Mouse (Mus musculus): ENCODE results near the gene Olfr631. TPM values are rescaled to one million over a fixed set of nuclear protein-coding genes. Genes with fewer than 3 reads are reported as not detected.
"Not testable (repeated sequence)": the region's sequence is repeated elsewhere in the genome, so short reads cannot be mapped to it uniquely, and the experiment has no call there.

Olfr631 gene
- total RNA-seq (2022), result not detected

- no peak for DNase-seq (ENCODE audit: low spot score in 2 of 2)
These were observed at the start of gene Olfr631 for GRCm38 (mm10) chr7:103928525-103928924. Gene Olfr631, plus strand, starts transcription at chr7:103928825.

- no peak for DNase-seq (ENCODE audit: low spot score in 2 of 2)
These were observed 42.5 kb upstream of the Olfr631 start, which contains the start of gene Olfr66 for GRCm38 (mm10) chr7:103886152-103886551. Gene Olfr66, minus strand, starts transcription at chr7:103886252.

GRCm38 (mm10) chr7:103894385-103894784 lies 34.2 kb upstream of the Olfr631 start, which contains the start of gene Olfr64:
Gene Olfr64, minus strand, starts transcription at chr7:103894485.
- no peak for DNase-seq (ENCODE audit: low spot score in 2 of 2)

- DNase-seq (ENCODE audit: low spot score in 2 of 2), result no peak
These were observed 25.4 kb upstream of the Olfr631 start, which contains the start of gene Olfr65 for GRCm38 (mm10) chr7:103903187-103903586. Gene Olfr65, plus strand, starts transcription at chr7:103903487.

- no peak for DNase-seq (ENCODE audit: low spot score in 2 of 2)
These were observed 18.6 kb upstream of the Olfr631 start for GRCm38 (mm10) chr7:103910047-103910446.

- DNase-seq (ENCODE audit: low spot score in 2 of 2), result no peak
These were observed 15.6 kb upstream of the Olfr631 start for GRCm38 (mm10) chr7:103912969-103913511.

- DNase-seq (ENCODE audit: low spot score in 2 of 2), result no peak
These were observed 13.3 kb upstream of the Olfr631 start for GRCm38 (mm10) chr7:103915338-103915737.

GRCm38 (mm10) chr7:103934264-103934663 lies 5.6 kb downstream of the Olfr631 start, which contains the start of gene Olfr632:
Gene Olfr632, plus strand, starts transcription at chr7:103934347.
- DNase-seq (ENCODE audit: low spot score in 2 of 2), result no peak

- DNase-seq (ENCODE audit: low spot score in 2 of 2), result no peak
These were observed 14.1 kb downstream of the Olfr631 start for GRCm38 (mm10) chr7:103942730-103943129.

GRCm38 (mm10) chr7:103944137-103944536 lies 15.5 kb downstream of the Olfr631 start, which contains the start of gene Olfr633:
Gene Olfr633, plus strand, starts transcription at chr7:103944437.
- DNase-seq (ENCODE audit: low spot score in 2 of 2), result no peak

GRCm38 (mm10) chr7:103966873-103967272 lies 38.2 kb downstream of the Olfr631 start:
- DNase-seq (ENCODE audit: low spot score in 2 of 2), result not testable (repeated sequence)

- DNase-seq (ENCODE audit: low spot score in 2 of 2), result no peak
These were observed 42.2 kb downstream of the Olfr631 start, which contains the start of gene Olfr635 for GRCm38 (mm10) chr7:103970852-103971251. Gene Olfr635, plus strand, starts transcription at chr7:103971152.

GRCm38 (mm10) chr7:103971782-103972181 lies 43.2 kb downstream of the Olfr631 start:
- DNase-seq (ENCODE audit: low spot score in 2 of 2), result no peak

Other genes starting within 250 kb of the Olfr631 start
- not detected for gene Olfr625-ps1, start 246.1 kb upstream of the Olfr631 start, total RNA-seq (2022)
- not detected for gene Olfr243, start 214.2 kb upstream of the Olfr631 start, total RNA-seq (2022)
- not detected for gene Olfr628, start 198.5 kb upstream of the Olfr631 start, total RNA-seq (2022)
- gene Olfr629, start 183.9 kb upstream of the Olfr631 start, total RNA-seq (2022), result not detected
- not detected for gene Olfr630, start 171.5 kb upstream of the Olfr631 start, total RNA-seq (2022)
- gene Olfr69, start 157.2 kb upstream of the Olfr631 start, total RNA-seq (2022), result not detected
- not detected for gene Olfr68, start 149.1 kb upstream of the Olfr631 start, total RNA-seq (2022)
- gene Olfr67, start 137.0 kb upstream of the Olfr631 start, total RNA-seq (2022), result not detected
- 10 to 100 TPM; 11.6 to 30.4 (median 18.8) TPM for gene Hbb-bt, start 114.8 kb upstream of the Olfr631 start, total RNA-seq (2022)
- gene Hbb-bs, start 100.7 kb upstream of the Olfr631 start, total RNA-seq (2022), result 100 to 1,000 TPM; 150 to 315 (median 224) TPM
- not detected for gene Hbb-bh2, start 88.3 kb upstream of the Olfr631 start, total RNA-seq (2022)
- gene Hbb-bh1, start 85.7 kb upstream of the Olfr631 start, total RNA-seq (2022), result not detected
- gene Hbb-y, start 75.6 kb upstream of the Olfr631 start, total RNA-seq (2022), result not detected
- not detected for gene Olfr66, start 42.6 kb upstream of the Olfr631 start, total RNA-seq (2022)
- gene Olfr64, start 34.3 kb upstream of the Olfr631 start, total RNA-seq (2022), result not detected
- not detected for gene Olfr65, start 25.3 kb upstream of the Olfr631 start, total RNA-seq (2022)
- not detected for gene Olfr632, start 5.5 kb downstream of the Olfr631 start, total RNA-seq (2022)
- gene Olfr633, start 15.6 kb downstream of the Olfr631 start, total RNA-seq (2022), result not detected
- not detected for gene Olfr635, start 42.3 kb downstream of the Olfr631 start, total RNA-seq (2022)
- gene Olfr638, start 69.9 kb downstream of the Olfr631 start, total RNA-seq (2022), result not detected
- gene Olfr639, start 88.5 kb downstream of the Olfr631 start, total RNA-seq (2022), result not detected
- not detected for gene Olfr640, start 96.7 kb downstream of the Olfr631 start, total RNA-seq (2022)
- not detected for gene Olfr641, start 106.6 kb downstream of the Olfr631 start, total RNA-seq (2022)
- gene Olfr642, start 123.8 kb downstream of the Olfr631 start, total RNA-seq (2022), result not detected
- gene 4930516K23Rik, start 132.6 kb downstream of the Olfr631 start, total RNA-seq (2022), result not detected
- gene Olfr644, start 143.0 kb downstream of the Olfr631 start, total RNA-seq (2022), result not detected
- gene Olfr645, start 156.6 kb downstream of the Olfr631 start, total RNA-seq (2022), result not detected
- gene Olfr646, start 176.0 kb downstream of the Olfr631 start, total RNA-seq (2022), result not detected
- gene Ubqln5, start 201.0 kb downstream of the Olfr631 start, total RNA-seq (2022), result not detected
- gene Olfr643, start 208.6 kb downstream of the Olfr631 start, total RNA-seq (2022), result not detected
- not detected for gene Ubqln3, start 214.5 kb downstream of the Olfr631 start, total RNA-seq (2022)
- not detected for gene Ubqlnl, start 221.7 kb downstream of the Olfr631 start, total RNA-seq (2022)
- not detected for gene Olfm5, start 236.0 kb downstream of the Olfr631 start, total RNA-seq (2022)